Mouse (Mus musculus) kidney, adult 2 months (tissue): ENCODE measurements at regions not wholly inside any gene's neighbourhood (a gene's known extent, or its start where the extent isn't known, plus 50 kb on each side); places are given as distances from the start of the nearest gene placed in this dataset.
A peak's percentile ranks its signal among the peaks of the same experiment; 100 is the strongest.

ENCODE experiments used
- DNase-seq: peaks from one replicate; pipeline ENCODE4 v3.0.0; 2021
- H3K27ac ChIP-seq: fragments of 200-500 bp; 2 replicates; pipeline ENCODE4 v1.5.1; 2012; ENCODE audit warnings: low read depth, low read length, control low read depth, inconsistent platforms; ENCODE audit not compliant: insufficient read depth
- H3K27me3 ChIP-seq: fragments of 200-500 bp; replicated peaks from 2 replicates; pipeline ENCODE4 v1.6.1; 2012; ENCODE audit warnings: mild to moderate bottlenecking, moderate library complexity, low read length, inconsistent platforms; ENCODE audit not compliant: control insufficient read depth, insufficient read depth
- H3K36me3 ChIP-seq: fragments of 200-500 bp; 2 replicates; pipeline ENCODE4 v1.6.1; 2012; ENCODE audit warnings: mild to moderate bottlenecking, moderate library complexity, low read length, inconsistent platforms; ENCODE audit not compliant: control insufficient read depth, insufficient read depth
- H3K4me1 ChIP-seq: fragments of 200-500 bp; 2 replicates; pipeline ENCODE4 v1.6.1; 2011; ENCODE audit warnings: low read length; ENCODE audit not compliant: control insufficient read depth, insufficient read depth
- H3K4me3 ChIP-seq: fragments of 200-500 bp; 2 replicates; pipeline ENCODE4 v1.5.1; 2011; ENCODE audit warnings: mild to moderate bottlenecking, low read depth, low read length, control low read depth; ENCODE audit not compliant: insufficient read depth
- CTCF ChIP-seq: fragments of 200-500 bp; conservative IDR thresholded peaks from 2 replicates; pipeline ENCODE4 v1.5.1; 2011; ENCODE audit warnings: low read depth, mild to moderate bottlenecking, control low read depth, low read length, moderate library complexity, mixed read lengths; ENCODE audit not compliant: insufficient read depth, insufficient read length
- POLR2A ChIP-seq: fragments of 200-500 bp; IDR thresholded peaks from one replicate; pipeline ENCODE4 v1.6.1; 2011; ENCODE audit warnings: low read depth, low read length, control low read depth
- WGBS: fragments of 180-500 bp; shearing (Covaris S2); methylation state at CpG from one replicate; pipeline ENCODE4 v1.1.7; 2018; 5-methylcytosine and 5-hydroxymethylcytosine counted together

GRCm38 (mm10) chr2:160256251-160256650 lies 77.7 kb downstream of the Gm826 start:
- H3K27ac ChIP-seq: no peak overlapping the region
- TF ChIP-seq POLR2A (no peak), CTCF (no peak)

GRCm38 (mm10) chr2:160250228-160250627 lies 83.7 kb downstream of the Gm826 start:
- no peak for DNase-seq
- Histone ChIP-seq H3K36me3 (no peaks in the 10 kb centered on the region), H3K27ac (no peak overlapping the region), H3K27me3 (no peaks in the 10 kb centered on the region), H3K4me3 (no peak overlapping the region), H3K4me1 (peaks cover 9% of the 10 kb centered on the region; the same call in 1 of the 2 replicates)
- TF ChIP-seq POLR2A (no peak), CTCF (no peak)
- 96% methylated on average over 3 of the region's 3 CpGs for WGBS

More at GRCm38 (mm10) chr2:160256251-160256650, 77.7 kb downstream of the Gm826 start:
- no peaks in the 10 kb centered on the region for H3K36me3 ChIP-seq
- no peak overlapping the region for H3K4me3 ChIP-seq
- WGBS: 90% methylated on average over 7 of the region's 7 CpGs
- H3K4me1 ChIP-seq: no peaks in the 10 kb centered on the region
- DNase-seq: no peak
- H3K27me3 ChIP-seq: no peaks in the 10 kb centered on the region

GRCm38 (mm10) chr2:160249104-160250093 lies 84.6 kb downstream of the Gm826 start:
- H3K27me3 ChIP-seq: no peaks in the 10 kb centered on the region
- WGBS: 63% methylated on average over 9 of the region's 9 CpGs
- no peak overlapping the region for H3K27ac ChIP-seq
- H3K4me3 ChIP-seq: no peak overlapping the region
- peak; percentile 60 for DNase-seq
- TF ChIP-seq CTCF: no peak
- no peak for TF ChIP-seq POLR2A
- peaks cover 9% of the 10 kb centered on the region; the same call in 1 of the 2 replicates for H3K4me1 ChIP-seq
- H3K36me3 ChIP-seq: no peaks in the 10 kb centered on the region

GRCm38 (mm10) chr2:160247286-160247685 lies 86.7 kb downstream of the Gm826 start:
- DNase-seq: peak; percentile 68
- Histone ChIP-seq H3K27me3 (no peaks in the 10 kb centered on the region), H3K4me3 (no peak overlapping the region), H3K36me3 (no peaks in the 10 kb centered on the region), H3K27ac (no peak overlapping the region), H3K4me1 (peaks cover 9% of the 10 kb centered on the region; the same call in 1 of the 2 replicates)
- TF ChIP-seq CTCF (no peak), POLR2A (no peak)
- 57% methylated on average over 6 of the region's 6 CpGs for WGBS

GRCm38 (mm10) chr2:160246356-160246755 lies 87.6 kb downstream of the Gm826 start:
- 35% methylated on average over 1 of the region's 1 CpGs for WGBS
- peaks cover 9% of the 10 kb centered on the region; the same call in 1 of the 2 replicates for H3K4me1 ChIP-seq
- no peak overlapping the region for H3K27ac ChIP-seq
- H3K27me3 ChIP-seq: no peaks in the 10 kb centered on the region
- DNase-seq: peak; percentile 96
- no peak overlapping the region for H3K4me3 ChIP-seq
- no peak for TF ChIP-seq CTCF
- no peak for TF ChIP-seq POLR2A
- H3K36me3 ChIP-seq: no peaks in the 10 kb centered on the region

- no peaks in the 10 kb centered on the region for H3K27me3 ChIP-seq
- H3K4me3 ChIP-seq: no peak overlapping the region
- DNase-seq: no peak
- WGBS: 41% methylated on average over 7 of the region's 7 CpGs
- H3K27ac ChIP-seq: no peak overlapping the region
- no peaks in the 10 kb centered on the region for H3K36me3 ChIP-seq
- H3K4me1 ChIP-seq: peaks cover 9% of the 10 kb centered on the region; the same call in 1 of the 2 replicates
- TF ChIP-seq CTCF: no peak
- TF ChIP-seq POLR2A: no peak
Observed at GRCm38 (mm10) chr2:160244866-160245265, 89.1 kb downstream of the Gm826 start.
